Mouse (Mus musculus) layer of hippocampus, adult 8-10 months (tissue): Measurements from ENCODE around the gene Hnrnpa2b1. TPM values are rescaled to one million over a fixed set of nuclear protein-coding genes. Genes with fewer than 3 reads are reported as not detected.

Experiments used
- DNase-seq, 2 experiments: peaks; one replicate each; pipeline ENCODE4 v3.0.0; 2022; ENCODE audit warnings: low spot score in 2 of 2
- total RNA-seq, 4 experiments: library from RNA; stranded (reverse); gene quantifications; 2 replicates each; pipeline ENCODE4 v1.2.4; 2022

Gene Hnrnpa2b1
- total RNA-seq, 4 experiments from 2014 or later = 429 to 500 (median 469) TPM

GRCm38 (mm10) chr6:51417306-51417936, 52.3 kb downstream of the Hnrnpa2b1 start:
- no peak for DNase-seq

- DNase-seq = no peak
Measured at GRCm38 (mm10) chr6:51416433-51416832, 53.3 kb downstream of the Hnrnpa2b1 start.

Other genes with a start within 250 kb of the Hnrnpa2b1 start
- 1 to 10 TPM; 2.8 to 5.2 (median 3.9) TPM for gene Nfe2l3, start 37.2 kb downstream of the Hnrnpa2b1 start, total RNA-seq
- 100 to 1,000 TPM; 129 to 143 (median 138) TPM for gene Cbx3, start 466 bp upstream of the Hnrnpa2b1 start, total RNA-seq
- gene Snx10, start 54.0 kb upstream of the Hnrnpa2b1 start, total RNA-seq = 100 to 1,000 TPM in 3 of 4 experiments, 10 to 100 TPM in 1; 95.0 to 117 (median 110) TPM